Mouse (Mus musculus): ENCODE results near the gene Tmem19.

Gene Tmem19

DNA sequence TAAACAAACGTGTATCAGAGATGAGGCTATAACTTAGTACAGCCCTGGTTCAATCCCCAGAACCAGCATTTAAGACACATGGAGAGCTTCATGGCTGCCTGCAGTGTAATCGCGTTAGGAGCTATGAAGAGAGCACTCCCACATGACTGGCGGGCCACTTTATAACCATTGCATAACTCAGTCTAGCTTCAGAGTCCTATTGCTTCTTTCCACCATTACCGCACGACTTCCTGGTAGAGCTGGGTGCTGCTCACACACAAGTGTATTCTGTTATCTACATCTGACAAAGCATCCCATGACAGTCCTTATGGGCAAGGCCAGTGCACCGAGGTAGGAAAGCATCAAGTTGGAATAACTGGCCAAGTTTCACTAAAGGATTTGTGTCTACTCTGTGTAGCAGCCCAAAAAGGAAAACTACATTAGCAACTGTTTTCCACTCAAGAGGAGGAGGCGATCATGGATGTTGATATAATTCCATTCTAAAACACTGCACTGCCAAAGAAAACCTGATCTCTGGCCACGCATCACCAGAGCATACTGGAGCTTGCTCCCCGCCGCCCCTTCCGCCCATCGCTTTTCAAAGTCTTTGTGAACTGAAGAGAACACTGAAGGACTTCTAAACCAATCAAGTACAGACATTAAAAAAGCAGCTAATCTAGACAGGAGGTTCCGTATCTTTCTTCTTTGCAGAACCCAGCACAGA, 50.9 kb downstream of the Tmem19 start:
- DNase-seq (ENCODE audit: low read depth): peak; percentile 69

DNA sequence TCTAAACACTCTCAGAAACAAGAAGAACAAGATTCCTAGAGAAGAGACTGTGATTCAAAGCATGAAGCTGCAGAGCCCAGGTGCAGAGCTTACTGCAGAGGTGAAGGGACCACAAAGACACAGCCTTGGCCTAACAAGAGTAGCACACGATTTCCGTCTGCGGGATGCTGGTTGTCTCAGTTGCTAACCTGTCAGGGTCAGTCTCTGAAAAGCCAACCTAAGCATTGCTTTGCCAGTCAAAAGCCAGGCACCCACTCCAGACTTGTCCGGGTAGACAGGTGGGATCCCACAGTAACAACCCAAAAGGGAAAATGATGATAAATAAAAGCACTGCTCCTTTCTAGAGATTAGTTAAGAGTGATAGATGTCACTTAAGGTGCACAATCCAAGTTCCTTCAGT, 53.1 kb downstream of the Tmem19 start:
- DNase-seq (ENCODE audit: low read depth): no peak

DNA sequence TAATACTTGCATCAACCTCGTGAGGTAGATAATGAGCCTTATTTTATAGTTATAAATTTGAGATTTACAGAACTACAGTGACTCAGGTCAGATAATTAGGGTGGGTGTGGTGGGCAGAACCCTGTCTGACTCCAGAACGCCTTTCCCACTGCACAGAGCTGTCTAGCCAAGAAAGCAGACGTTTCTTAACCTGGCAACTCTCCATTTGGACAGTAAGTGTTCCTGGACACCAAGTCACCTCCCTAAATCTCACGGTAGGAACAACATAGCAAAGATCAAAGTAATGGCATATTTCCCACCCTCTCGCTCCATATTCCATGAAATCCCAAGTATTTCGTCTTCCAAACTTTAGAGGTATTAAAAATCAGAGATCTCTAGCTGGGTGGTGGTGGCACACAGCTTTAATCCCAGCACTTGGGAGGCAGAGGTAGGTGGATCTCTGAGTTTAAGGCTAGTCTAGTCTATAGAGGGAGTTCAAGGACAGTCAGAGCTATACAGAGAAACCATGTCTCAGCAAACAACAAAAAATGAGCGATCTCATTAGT, 54.9 kb downstream of the Tmem19 start:
- DNase-seq (ENCODE audit: low read depth): no peak

DNA sequence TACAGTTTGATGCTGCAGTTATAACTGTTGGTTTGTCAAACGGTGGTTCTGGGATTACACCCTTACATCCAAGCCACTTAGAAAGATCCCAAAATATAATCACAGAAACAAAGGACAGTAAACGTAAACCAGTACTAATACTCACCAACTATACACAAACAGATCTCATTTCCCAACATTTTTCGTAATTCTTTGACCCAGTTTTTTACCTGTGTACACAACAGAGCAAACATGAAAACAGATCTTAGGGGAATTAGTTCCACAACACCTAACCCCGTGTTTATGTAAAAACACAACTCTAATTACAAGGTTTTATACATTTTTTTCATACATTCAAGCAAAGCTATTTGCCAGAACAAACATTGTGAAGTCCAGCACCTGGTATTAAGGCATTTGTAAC, 63.6 kb downstream of the Tmem19 start:
- DNase-seq (ENCODE audit: low read depth): no peak

DNA sequence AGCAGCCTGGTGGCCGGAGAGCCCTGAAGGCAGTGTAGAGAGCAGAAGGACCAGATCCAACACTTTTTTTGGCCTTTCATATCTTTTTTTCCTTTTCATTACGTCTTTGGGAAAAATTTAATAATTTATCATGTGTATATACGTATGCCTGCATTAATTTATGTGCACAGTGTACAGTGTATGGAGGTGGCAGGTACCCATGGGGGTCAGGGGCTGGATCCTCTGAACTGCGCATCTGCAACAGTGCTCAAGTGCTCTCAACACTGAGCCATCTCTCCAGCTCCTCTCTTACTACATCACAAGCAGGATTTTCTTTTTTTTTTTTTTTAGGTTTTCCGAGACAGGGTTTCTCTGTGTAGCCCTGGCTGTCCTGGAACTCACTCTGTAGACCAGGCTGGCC, 64.7 kb downstream of the Tmem19 start:
- DNase-seq (ENCODE audit: low read depth): no peak

DNA sequence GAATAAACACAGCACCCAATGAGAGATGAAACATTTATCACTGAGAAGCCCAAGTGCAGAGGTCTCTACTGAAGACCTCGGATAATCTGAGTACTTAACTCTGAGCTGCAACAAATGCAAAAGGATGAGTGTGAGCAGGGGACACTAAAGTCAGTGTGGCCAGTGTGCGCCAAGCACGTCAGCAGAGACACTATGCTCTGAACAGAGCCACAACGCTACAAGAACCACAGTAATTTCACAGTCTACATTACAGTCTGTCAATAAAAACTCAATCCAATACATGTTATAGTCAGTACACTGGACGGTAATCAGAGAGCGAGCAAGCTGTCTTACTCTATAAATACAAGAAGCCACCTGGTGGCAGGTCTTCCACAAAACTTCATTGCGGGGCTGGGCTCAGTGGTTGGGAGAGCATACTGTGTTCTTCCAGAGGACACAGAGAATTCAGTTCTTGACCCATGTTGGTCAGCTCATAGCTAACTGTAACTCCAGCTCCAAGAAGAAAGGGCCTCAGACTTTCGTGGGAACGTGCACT, 65.8 kb downstream of the Tmem19 start:
- DNase-seq (ENCODE audit: low read depth): peak; percentile 55

DNA sequence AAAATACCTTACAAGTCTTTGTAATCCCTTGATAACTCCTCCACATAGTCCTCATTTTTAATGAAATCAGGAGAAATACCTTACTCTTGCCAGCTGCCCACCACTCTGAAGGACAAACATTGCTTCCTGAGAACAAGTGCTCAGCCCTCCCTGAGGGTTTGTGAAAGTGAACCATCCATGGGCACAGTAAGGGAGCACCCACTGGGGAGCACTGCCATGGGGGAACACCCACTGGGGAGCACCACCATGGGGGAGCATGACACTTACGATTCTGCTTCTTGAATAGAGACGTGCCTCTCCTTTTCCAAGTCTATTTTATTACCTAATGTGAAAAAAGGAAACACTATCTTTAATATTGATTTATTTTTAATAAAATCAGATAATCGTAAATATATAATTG, 67.1 kb downstream of the Tmem19 start:
- DNase-seq (ENCODE audit: low read depth): no peak

DNA sequence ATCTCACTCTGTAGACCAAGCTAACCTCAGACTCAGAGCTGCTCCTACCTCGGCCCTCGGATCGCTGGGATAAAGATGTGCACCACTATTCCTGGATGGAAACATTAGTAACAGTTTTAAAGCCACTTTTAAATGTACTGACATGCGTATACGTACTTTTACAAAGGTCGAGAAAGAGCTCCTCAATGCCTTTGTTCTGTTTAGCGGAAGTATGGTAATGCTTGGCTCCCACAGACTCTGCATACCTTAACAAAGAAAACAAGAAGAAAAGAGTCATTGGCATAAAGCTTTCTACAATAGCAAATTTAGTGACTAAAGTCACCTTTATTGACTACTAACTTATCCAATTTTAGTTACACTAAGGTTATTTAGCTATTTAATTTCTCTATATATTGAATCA, 67.6 kb downstream of the Tmem19 start:
- DNase-seq (ENCODE audit: low read depth): no peak

DNA sequence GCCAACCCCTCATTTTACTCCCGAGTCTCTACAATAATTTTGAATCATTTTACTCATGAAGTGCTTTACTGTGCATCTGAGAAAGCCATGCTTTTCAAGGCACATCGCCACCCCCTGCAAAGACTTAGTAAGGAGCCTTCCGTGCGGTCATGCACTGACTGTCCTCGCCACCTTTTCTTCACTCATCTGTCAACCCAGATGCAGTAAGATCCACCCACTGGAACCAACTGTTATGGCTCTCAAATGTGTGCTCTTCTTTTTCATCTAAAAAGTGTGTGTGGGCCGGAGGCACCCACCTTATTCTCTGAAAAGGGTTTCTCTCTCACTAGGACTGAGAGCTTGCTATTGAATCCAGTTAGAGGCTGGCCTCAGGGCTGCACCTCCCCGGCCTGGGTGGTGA, 68.4 kb downstream of the Tmem19 start:
- DNase-seq (ENCODE audit: low read depth): no peak

DNA sequence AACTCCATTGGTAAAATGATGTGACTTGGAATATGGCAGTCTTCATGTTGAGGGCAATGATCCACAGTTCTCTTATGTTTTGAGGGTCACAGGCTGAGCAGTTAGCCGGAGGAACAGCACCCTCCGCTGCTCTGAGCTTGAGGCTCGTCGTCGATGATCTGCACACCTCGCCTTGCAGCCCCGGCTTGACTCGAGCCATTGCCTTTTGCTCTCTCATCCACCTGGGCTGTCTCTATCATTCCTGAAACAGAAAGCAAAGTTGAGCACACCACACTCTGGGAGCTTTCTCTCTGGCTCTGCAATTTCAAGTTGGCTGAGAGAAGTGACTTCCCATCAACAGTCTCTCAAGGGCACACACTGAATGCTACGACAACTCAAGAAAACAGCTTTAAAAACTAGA, 71.6 kb downstream of the Tmem19 start:
- no peak for DNase-seq (ENCODE audit: low read depth)
